Mouse (Mus musculus) lung, postnatal 0 days (tissue): ENCODE results near the gene Mkrn1.

Experiments used
- CTCF ChIP-seq: IDR thresholded peaks from 2 replicates; pipeline ENCODE4 v1.5.1; 2016; ENCODE audit warnings: antibody characterized with exemption, mild to moderate bottlenecking
- EP300 ChIP-seq: IDR thresholded peaks from 2 replicates; pipeline ENCODE4 v1.6.1; 2016; ENCODE audit warnings: antibody characterized with exemption, mild to moderate bottlenecking, control low read depth

DNA sequence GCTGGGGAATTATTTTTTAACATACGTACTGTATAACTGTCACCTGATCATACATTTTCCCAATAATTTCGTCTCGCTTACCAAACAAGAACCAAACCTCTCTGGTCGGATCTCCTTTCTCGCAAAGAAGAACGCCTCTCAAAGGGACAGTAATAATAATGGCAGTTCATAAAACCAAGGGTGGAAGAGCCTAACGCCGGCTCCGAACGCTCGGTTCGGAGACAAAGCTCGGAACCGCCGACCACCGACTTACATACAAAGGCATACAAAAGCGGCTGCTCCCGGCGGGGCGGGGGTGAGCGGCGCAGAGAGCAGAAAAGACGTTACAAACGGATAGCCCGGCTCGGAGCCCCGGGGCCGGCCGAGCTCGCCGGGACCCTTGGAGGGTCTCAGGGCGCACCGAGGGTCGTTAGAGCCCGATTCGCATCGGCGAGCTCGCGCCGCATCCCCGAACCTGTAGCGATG, 844 bp downstream of the Mkrn1 start:
- TF ChIP-seq CTCF (no peak), EP300 (no peak)
